Mouse (Mus musculus) liver, embryonic 15.5 days (tissue): ENCODE measurements at regions not wholly inside any gene's neighbourhood (a gene's known extent, or its start where the extent isn't known, plus 50 kb on each side); places are given as distances from the start of the nearest gene placed in this dataset.

Experiments
- ATAC-seq: fragments of 200-750 bp; cut with Nextera tagmentation; 2 replicates; pipeline ENCODE4 v1.8.0; 2017; ENCODE audit warnings: moderate number of reproducible peaks, mild to moderate bottlenecking, moderate library complexity; ENCODE audit not compliant: insufficient read depth
- H3K27ac ChIP-seq: fragments of 300-500 bp; sonication (generic); replicated peaks from 2 replicates; pipeline ENCODE4 v1.5.1; 2015; ENCODE audit warnings: mild to moderate bottlenecking, inconsistent platforms
- H3K27me3 ChIP-seq: fragments of 300-500 bp; sonication (generic); 2 replicates; pipeline ENCODE4 v1.6.1; 2015; ENCODE audit warnings: mild to moderate bottlenecking, inconsistent platforms
- H3K36me3 ChIP-seq: fragments of 300-500 bp; sonication (generic); replicated peaks from 2 replicates; pipeline ENCODE4 v1.6.1; 2015; ENCODE audit warnings: moderate library complexity, mild to moderate bottlenecking, inconsistent platforms
- H3K4me1 ChIP-seq: fragments of 300-500 bp; sonication (generic); replicated peaks from 2 replicates; pipeline ENCODE4 v1.6.1; 2015; ENCODE audit warnings: inconsistent platforms
- H3K4me2 ChIP-seq: fragments of 300-500 bp; sonication (generic); 2 replicates; pipeline ENCODE4 v1.6.1; 2015; ENCODE audit warnings: moderate library complexity, mild to moderate bottlenecking, inconsistent platforms
- H3K4me3 ChIP-seq: fragments of 300-500 bp; sonication (generic); replicated peaks from 2 replicates; pipeline ENCODE4 v1.5.1; 2015; ENCODE audit warnings: mild to moderate bottlenecking, inconsistent platforms
- H3K9ac ChIP-seq: fragments of 300-500 bp; sonication (generic); 2 replicates; pipeline ENCODE4 v1.6.1; 2015; ENCODE audit warnings: moderate library complexity, mild to moderate bottlenecking, inconsistent platforms
- H3K9me3 ChIP-seq: fragments of 300-500 bp; sonication (generic); replicated peaks from 2 replicates; pipeline ENCODE4 v1.6.1; 2016; ENCODE audit warnings: inconsistent platforms
- WGBS: fragments of 180-500 bp; shearing (Covaris S2); methylation state at CpG from one replicate; pipeline ENCODE4 v1.1.7; 2015; ENCODE audit warnings: mixed read lengths; ENCODE audit not compliant: insufficient replicate concordance; 5-methylcytosine and 5-hydroxymethylcytosine counted together

DNA sequence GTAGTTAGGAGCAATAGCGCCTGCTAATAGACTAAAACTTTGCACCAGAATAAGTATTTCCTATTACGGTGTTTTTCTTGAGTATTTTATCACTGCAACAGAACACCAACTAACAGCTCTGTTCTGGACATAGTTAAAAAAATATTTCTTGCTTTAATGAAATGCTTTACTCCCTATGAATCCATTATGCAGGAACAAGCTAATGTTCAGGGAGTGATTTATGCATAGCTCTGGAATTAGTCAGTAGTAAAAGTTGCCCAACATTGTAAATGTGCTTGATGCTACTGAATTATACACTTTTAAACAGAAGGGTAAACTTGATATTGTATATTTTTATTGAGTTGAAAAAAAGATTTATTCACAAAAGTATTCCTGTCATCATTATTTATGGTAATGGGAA lies 264.6 kb downstream of the Mreg start:
- no peak for ATAC-seq
- Histone ChIP-seq H3K4me1 (no peaks in the 10 kb centered on the region), H3K4me2 (no peak overlapping the region), H3K9ac (no peak overlapping the region), H3K4me3 (no peak overlapping the region), H3K27ac (no peak overlapping the region), H3K27me3 (no peaks in the 10 kb centered on the region), H3K9me3 (no peaks in the 10 kb centered on the region), H3K36me3 (no peaks in the 10 kb centered on the region)
- 74% methylated on average over 2 of the region's 2 CpGs for WGBS

DNA sequence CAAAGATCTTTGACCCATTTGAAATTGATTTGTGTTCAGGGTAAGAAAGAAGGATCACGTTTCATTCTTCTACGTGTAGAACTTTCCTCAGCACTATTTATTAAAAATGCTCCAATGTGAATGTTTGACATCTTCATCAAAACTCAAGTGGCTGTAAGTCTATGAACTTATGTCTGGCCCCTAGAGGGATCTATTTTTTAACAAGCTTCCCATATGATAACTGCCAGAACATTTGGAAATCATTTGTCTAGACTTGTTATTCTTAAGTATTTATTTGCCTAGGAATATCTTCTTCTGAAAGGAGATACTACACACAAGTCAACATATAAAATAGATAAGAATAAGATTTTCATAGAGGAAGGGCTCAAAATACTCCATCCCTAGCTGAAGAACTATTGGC lies 265.2 kb downstream of the Mreg start:
- WGBS: 53% methylated on average over 2 of the region's 2 CpGs
- H3K4me2 ChIP-seq: no peak overlapping the region

DNA sequence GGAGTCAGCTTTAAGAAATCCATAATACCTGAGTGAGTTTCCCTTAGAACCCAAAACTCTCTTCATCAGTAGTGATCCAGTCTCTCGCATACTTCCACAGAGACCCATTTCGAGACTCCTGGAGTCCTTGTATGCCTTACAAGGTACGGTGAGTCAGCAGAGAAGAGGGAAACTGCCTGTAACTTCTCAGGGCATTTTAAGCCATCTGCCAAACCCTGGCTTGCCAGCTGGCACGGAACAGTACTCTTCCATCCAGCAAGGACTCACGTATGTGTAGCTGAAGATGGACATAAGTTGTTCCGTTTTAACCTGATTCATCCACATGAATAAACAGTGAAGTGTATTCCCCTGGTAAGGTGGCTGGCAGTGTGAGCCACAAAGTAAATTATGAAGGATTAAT lies 267.0 kb downstream of the Mreg start:
- Histone ChIP-seq H3K27ac (no peak overlapping the region), H3K4me3 (no peak overlapping the region), H3K9me3 (no peaks in the 10 kb centered on the region), H3K9ac (no peak overlapping the region), H3K27me3 (no peaks in the 10 kb centered on the region), H3K4me2 (no peak overlapping the region), H3K4me1 (no peaks in the 10 kb centered on the region), H3K36me3 (no peaks in the 10 kb centered on the region)
- no peak for ATAC-seq
- WGBS: 64% methylated on average over 6 of the region's 6 CpGs

More for the DNA sequence above, 265.2 kb downstream of the Mreg start:
- Histone ChIP-seq H3K27ac (no peak overlapping the region), H3K27me3 (no peaks in the 10 kb centered on the region), H3K36me3 (no peaks in the 10 kb centered on the region), H3K9me3 (no peaks in the 10 kb centered on the region), H3K9ac (no peak overlapping the region), H3K4me1 (no peaks in the 10 kb centered on the region), H3K4me3 (no peak overlapping the region)
- ATAC-seq: no peak

DNA sequence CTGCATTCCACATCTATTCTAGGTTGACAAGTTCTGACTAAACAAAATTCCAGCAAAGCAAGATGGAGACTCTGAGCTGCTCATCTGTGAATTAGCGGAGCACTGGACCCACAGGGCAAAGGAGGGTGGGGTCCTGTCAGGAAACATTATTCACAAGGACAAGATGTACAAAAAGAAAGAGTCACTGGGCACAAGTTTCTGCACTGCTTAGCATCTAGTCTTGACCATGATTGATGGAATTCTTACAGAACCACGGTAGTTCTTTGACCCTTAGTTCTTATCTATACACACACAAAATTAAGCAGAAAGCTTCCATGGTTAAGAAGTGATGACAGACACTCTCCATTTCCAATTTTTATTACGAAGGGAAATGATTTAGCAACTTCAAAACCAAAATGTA lies 267.6 kb downstream of the Mreg start:
- H3K36me3 ChIP-seq: no peaks in the 10 kb centered on the region
- no peaks in the 10 kb centered on the region for H3K9me3 ChIP-seq
- H3K4me3 ChIP-seq: no peak overlapping the region
- H3K4me1 ChIP-seq: no peaks in the 10 kb centered on the region
- H3K27me3 ChIP-seq: no peaks in the 10 kb centered on the region
- H3K9ac ChIP-seq: no peak overlapping the region
- no peak overlapping the region for H3K27ac ChIP-seq
- no peak overlapping the region for H3K4me2 ChIP-seq
- 49% methylated on average over 3 of the region's 3 CpGs for WGBS
- ATAC-seq: no peak

DNA sequence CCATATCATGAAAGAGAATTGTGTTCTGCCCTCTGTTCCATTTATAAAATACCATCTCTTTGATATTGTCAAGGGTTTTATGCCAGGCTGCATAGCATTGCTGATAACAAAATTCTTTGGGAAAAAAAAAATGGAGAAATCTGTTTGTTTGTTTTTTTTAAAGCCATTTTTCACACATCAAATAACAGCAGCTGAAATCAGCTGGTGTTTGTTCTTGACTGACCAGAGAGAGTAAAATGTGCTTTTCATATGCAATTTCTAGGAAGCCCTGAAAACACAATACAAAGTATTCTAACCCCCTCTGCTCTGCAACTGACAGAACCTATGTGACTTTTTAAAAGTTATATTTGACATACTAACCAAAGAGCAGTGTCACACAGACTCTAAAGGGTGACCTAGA lies 270.0 kb downstream of the Mreg start:
- no peak overlapping the region for H3K4me3 ChIP-seq
- no peak overlapping the region for H3K27ac ChIP-seq
- no peak for ATAC-seq
- H3K27me3 ChIP-seq: no peaks in the 10 kb centered on the region
- H3K9me3 ChIP-seq: no peaks in the 10 kb centered on the region
- no peak overlapping the region for H3K4me2 ChIP-seq
- H3K9ac ChIP-seq: no peak overlapping the region
- H3K36me3 ChIP-seq: no peaks in the 10 kb centered on the region
- peaks cover 15% of the 10 kb centered on the region for H3K4me1 ChIP-seq

DNA sequence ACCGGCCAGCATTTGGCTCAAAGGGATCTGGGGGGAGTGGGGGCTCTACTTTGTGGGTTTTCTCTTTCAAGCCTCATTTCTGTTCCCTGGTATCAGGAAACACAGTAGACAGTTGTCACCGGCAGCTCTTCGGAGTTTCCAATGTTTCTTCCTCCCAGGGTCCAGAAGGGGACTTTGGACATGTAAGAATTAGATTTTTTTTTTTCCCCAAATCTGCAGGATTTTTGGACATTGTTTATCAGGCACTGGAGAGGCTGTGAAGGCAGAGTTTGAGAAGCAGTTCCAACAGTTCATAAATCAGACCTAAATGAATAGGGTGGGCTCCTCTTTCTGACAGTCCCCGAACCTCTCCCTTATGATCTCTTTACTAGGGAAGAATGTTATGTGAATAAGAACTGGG lies 270.4 kb downstream of the Mreg start:
- no peak overlapping the region for H3K4me3 ChIP-seq
- H3K4me2 ChIP-seq: no peak overlapping the region
- H3K9me3 ChIP-seq: no peaks in the 10 kb centered on the region
- no peaks in the 10 kb centered on the region for H3K27me3 ChIP-seq
- H3K36me3 ChIP-seq: no peaks in the 10 kb centered on the region
- no peak overlapping the region for H3K27ac ChIP-seq
- no peak for ATAC-seq
- 54% methylated on average over 4 of the region's 4 CpGs for WGBS
- peaks cover 20% of the 10 kb centered on the region for H3K4me1 ChIP-seq
- no peak overlapping the region for H3K9ac ChIP-seq

DNA sequence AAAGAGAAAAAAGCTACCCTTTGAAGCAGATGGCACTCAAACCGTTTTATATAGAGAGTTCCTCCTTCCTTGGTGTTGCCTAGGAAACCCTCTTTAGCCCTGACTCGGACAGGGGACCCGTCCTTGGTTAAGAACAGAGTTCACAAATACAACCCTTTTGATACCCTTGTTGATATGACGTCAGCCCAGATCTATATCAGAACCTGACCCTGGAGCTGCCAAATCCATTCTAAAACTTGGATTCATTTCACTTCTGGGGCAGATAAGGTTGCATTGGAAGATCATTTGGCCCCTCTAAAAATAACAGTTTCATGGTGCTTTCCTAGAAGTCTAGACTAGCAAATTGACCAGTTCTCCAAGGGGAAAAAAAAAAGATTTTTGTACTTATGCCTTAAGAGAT lies 271.2 kb downstream of the Mreg start:
- Histone ChIP-seq H3K9ac (no peak overlapping the region), H3K4me1 (peaks cover 23% of the 10 kb centered on the region), H3K4me3 (no peak overlapping the region), H3K9me3 (no peaks in the 10 kb centered on the region), H3K4me2 (no peak overlapping the region), H3K27me3 (no peaks in the 10 kb centered on the region), H3K27ac (no peak overlapping the region), H3K36me3 (no peaks in the 10 kb centered on the region)
- WGBS: 32% methylated on average over 4 of the region's 4 CpGs
- no peak for ATAC-seq

DNA sequence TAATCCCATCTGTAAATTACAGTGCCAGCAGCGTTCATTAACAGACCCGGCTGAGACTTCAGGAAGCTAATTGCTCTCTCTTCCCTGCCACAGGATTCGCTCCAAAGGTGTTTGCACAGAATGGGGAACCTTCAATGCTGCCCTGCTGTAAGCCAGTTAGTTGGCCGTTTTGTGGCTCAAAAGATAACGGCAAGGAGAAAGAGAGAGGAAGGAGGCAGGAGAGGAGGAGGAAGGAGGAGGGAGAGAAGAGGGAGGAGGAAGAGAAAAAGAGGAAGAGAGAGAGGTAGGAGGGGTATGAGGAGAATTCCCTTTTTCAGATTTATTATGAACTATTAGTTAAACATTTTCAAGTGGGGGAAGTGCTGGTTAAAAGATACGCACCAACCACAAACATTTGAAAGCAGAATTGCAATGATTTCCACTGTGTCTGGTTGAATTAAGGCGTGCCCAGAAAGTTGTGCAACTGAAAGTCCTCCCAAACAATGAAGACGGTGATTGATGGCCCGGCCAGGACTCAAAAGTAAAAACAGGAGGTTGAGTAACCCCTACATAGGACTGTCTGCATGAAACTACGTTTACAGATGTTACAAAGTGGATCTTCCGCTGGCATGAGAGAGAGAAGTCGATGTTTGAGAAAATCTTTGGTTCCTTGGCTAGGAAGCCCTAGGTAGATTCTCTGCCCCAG lies 273.6 kb downstream of the Mreg start:
- 4% methylated on average over 12 of the region's 12 CpGs for WGBS
- Histone ChIP-seq H3K9ac (no peak overlapping the region), H3K4me2 (peak overlapping the region; percentile 32), H3K4me1 (peaks cover 23% of the 10 kb centered on the region), H3K27ac (peak overlapping the region; percentile 38; the same call in 1 of the 2 replicates), H3K27me3 (no peaks in the 10 kb centered on the region), H3K36me3 (no peaks in the 10 kb centered on the region), H3K9me3 (no peaks in the 10 kb centered on the region), H3K4me3 (no peak overlapping the region)
- no peak for ATAC-seq

DNA sequence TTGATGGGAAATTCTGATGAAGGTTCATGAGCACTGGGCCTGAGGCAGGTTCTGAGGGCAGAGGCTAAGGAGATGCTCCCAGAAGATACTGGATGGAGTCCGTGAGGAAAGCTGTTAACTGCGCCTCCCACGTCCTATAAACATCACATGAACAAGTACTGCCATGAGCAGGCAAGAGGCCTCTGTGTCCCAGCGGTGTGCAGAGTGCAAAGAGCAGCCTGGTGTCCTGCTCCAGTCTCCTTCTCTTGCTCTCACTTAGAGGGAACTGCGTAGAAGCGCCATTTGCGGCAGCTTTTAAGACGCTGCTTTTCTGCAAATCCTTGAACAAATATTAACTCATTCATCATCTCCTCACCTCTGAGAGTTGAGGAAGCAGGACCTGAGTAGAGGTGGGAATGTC lies 274.2 kb downstream of the Mreg start:
- ATAC-seq: no peak
- H3K9ac ChIP-seq: no peak overlapping the region
- no peak overlapping the region for H3K4me3 ChIP-seq
- no peaks in the 10 kb centered on the region for H3K36me3 ChIP-seq
- no peaks in the 10 kb centered on the region for H3K9me3 ChIP-seq
- 22% methylated on average over 8 of the region's 8 CpGs for WGBS
- peak overlapping the region; percentile 38; the same call in 1 of the 2 replicates for H3K27ac ChIP-seq
- peaks cover 23% of the 10 kb centered on the region for H3K4me1 ChIP-seq
- 0 out of 2 replicates have a peak overlapping the region, but pooled peaks have one; percentile 32 for H3K4me2 ChIP-seq
- no peaks in the 10 kb centered on the region for H3K27me3 ChIP-seq

DNA sequence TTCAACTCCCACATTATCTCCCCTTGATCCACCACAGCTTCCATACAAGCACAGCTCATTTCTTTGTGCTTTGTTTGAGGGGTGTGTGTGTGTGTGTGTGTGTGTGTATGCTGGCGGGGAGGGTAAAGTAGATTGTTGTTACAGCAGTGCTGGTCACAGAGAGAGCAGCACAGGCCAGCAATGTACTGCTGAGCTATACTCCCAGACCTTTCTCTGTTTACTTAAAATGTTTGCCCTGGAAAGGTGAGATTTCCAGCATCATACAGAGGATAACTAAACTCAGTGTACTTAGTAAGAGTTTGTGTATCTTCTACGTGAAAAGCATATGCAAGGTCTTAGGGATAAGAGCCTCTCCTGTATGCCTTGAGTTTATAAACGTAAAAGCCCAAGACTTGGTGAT lies 274.9 kb downstream of the Mreg start:
- Histone ChIP-seq H3K27me3 (no peaks in the 10 kb centered on the region), H3K4me3 (no peak overlapping the region), H3K9me3 (no peaks in the 10 kb centered on the region), H3K9ac (no peak overlapping the region), H3K36me3 (no peaks in the 10 kb centered on the region), H3K4me2 (no peak overlapping the region), H3K4me1 (peaks cover 23% of the 10 kb centered on the region), H3K27ac (no peak overlapping the region)
- ATAC-seq: peak; percentile 49; the same call in 1 of the 2 replicates
- 38% methylated on average over 3 of the region's 3 CpGs for WGBS

DNA sequence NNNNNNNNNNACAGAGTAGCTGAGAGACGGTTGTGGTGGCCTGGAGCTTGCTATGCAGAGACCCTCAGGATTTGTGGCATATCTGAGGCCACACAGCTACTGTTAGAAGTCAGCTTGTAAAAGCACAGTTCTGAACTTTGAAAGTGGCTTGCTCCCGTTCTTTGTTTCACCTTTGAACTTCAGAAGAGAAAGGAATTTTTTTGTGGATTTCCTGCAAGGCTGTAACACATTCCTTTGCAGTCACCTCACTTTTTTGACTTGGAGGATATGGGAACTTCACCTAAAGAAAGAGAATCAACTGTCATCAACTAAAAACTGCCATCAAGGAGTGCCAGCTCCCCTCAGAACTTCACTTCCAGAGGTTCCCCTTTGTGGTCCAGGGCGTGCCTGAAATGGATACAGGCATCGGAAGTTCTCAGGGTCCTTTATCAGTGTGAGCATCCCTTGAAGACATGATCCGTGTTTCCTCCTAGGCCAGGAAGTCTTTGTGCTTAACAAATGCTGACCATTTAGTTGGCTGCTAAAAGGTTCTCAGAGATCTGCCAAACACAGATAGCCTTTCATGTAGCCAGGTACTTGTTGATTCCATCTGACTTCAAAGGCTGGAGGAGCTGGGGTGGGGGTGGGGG lies 275.5 kb downstream of the Mreg start:
- 0 out of 2 replicates have a peak overlapping the region, but pooled peaks have one; percentile 2 for H3K27ac ChIP-seq
- no peaks in the 10 kb centered on the region for H3K9me3 ChIP-seq
- no peak overlapping the region for H3K4me3 ChIP-seq
- no peak overlapping the region for H3K4me2 ChIP-seq
- H3K9ac ChIP-seq: no peak overlapping the region
- no peaks in the 10 kb centered on the region for H3K36me3 ChIP-seq
- WGBS: 15% methylated on average over 5 of the region's 5 CpGs
- no peaks in the 10 kb centered on the region for H3K27me3 ChIP-seq
- no peak for ATAC-seq
- peaks cover 23% of the 10 kb centered on the region for H3K4me1 ChIP-seq

DNA sequence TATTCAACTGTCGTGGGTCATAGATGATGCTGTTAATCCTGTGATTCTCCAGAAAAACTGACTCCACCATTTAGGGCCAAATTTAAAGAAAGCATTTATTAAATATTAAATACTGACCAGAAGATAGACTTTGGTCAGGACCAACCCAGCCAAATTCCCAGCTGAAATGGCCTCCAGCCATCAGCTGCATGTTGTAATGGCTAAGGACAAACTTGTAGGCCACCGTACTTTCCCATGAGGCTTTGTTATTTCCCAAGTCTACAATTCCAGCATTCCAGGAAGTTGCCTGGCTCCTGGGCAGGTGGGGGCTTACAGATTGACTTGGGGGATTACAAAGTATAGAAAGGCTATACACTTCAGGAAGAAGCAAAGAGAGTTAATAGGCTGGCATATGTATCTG lies 272.5 kb upstream of the Fn1 start:
- H3K4me1 ChIP-seq: no peaks in the 10 kb centered on the region
- 76% methylated on average over 2 of the region's 2 CpGs for WGBS
- H3K9ac ChIP-seq: no peak overlapping the region
- no peak overlapping the region for H3K4me2 ChIP-seq
- H3K4me3 ChIP-seq: no peak overlapping the region
- no peaks in the 10 kb centered on the region for H3K27me3 ChIP-seq
- H3K27ac ChIP-seq: no peak overlapping the region
- no peaks in the 10 kb centered on the region for H3K9me3 ChIP-seq
- ATAC-seq: no peak
- no peaks in the 10 kb centered on the region for H3K36me3 ChIP-seq
